9 mouse cellular contexts compared by ENCODE assay signal in the genomic region with DNA sequence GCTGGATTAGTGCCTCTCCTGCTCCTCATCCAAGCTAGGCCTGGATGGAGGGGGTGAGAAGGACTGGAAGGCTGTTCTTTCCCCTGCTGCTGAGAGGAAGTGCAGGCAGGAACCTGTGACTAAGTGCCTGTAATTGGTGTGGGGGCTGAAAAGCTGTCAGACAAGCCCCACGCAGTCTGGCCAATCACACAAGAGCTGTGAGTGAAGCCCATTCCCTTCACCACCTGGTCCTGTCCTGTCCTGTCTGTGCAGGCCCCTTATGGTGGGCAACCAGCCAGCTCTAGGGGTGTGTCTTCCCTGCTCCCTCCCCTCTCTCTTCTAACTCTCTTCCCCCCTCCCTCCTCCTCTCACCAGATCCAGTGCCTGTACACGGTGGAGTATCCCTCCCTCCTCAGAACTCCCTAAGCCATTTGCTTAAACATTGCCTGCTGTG. TPM values are rescaled to one million over a fixed set of nuclear protein-coding genes. Genes with fewer than 3 reads are reported as not detected.
DNase-seq lines count a peak whose midpoint lies in the region; ATAC-seq and TF ChIP-seq lines count a peak whose summit lies in the region.
"Had no signal": no experiment of that assay in that cellular context is flagged by ENCODE, and none has a peak within 500 bp of the region (broad histone marks: within the 10 kb centered on the region; RNA-seq: fewer than 3 reads in every experiment).

No protein-coding gene starts in this region.

- peak; percentile 47 for ATAC-seq in lung, postnatal 0 days
- peak; percentile 94 for ATAC-seq in embryonic facial prominence, embryonic 12.5 days (ENCODE audit: insufficient number of reproducible peaks, insufficient read depth, low FRiP score, low TSS enrichment)
- peak; percentile 87 for ATAC-seq in heart, embryonic 12.5 days (ENCODE audit: insufficient number of reproducible peaks, low FRiP score)
- ATAC-seq in midbrain, embryonic 13.5 days: peak; percentile 78
- no peak for ATAC-seq in activated CD4-positive, CD25-positive, alpha-beta regulatory T cell, adult 4 months

- H3K4me1 ChIP-seq in lung, postnatal 0 days (ENCODE audit: insufficient read depth, low read depth, low read length): 0 out of 2 replicates have a peak, but pooled peaks cover 2% of the 10 kb centered on the region
- H3K4me1 ChIP-seq in lung, adult 2 months (ENCODE audit: control insufficient read depth, insufficient read depth, low read length): peaks cover 5% of the 10 kb centered on the region
- peaks cover 23% of the 10 kb centered on the region for H3K4me1 ChIP-seq in embryonic facial prominence, embryonic 12.5 days
- peaks cover 14% of the 10 kb centered on the region for H3K4me1 ChIP-seq in heart, embryonic 12.5 days (replicated peaks)
- H3K4me1 ChIP-seq in midbrain, embryonic 13.5 days (replicated peaks): peaks cover 31% of the 10 kb centered on the region

- H3K27ac ChIP-seq in lung, postnatal 0 days (ENCODE audit: low read length): peak overlapping the region; percentile 35; the same call in 1 of the 2 replicates
- H3K27ac ChIP-seq in embryonic facial prominence, embryonic 12.5 days: peak overlapping the region; percentile 89
- peak overlapping the region; percentile 78 for H3K27ac ChIP-seq in heart, embryonic 12.5 days (ENCODE audit: poor library complexity, severe bottlenecking)
- peak overlapping the region; percentile 57; the same call in 1 of the 2 replicates for H3K27ac ChIP-seq in midbrain, embryonic 13.5 days
- H3K27ac ChIP-seq: macrophage had no signal

- H3K4me2 ChIP-seq in lung, postnatal 0 days (replicated peaks; ENCODE audit: low read depth, low read length): no peak overlapping the region
- H3K4me2 ChIP-seq in embryonic facial prominence, embryonic 12.5 days (replicated peaks): no peak overlapping the region
- no peak overlapping the region for H3K4me2 ChIP-seq in heart, embryonic 12.5 days
- H3K4me2 ChIP-seq in midbrain, embryonic 13.5 days (replicated peaks): no peak overlapping the region

- H3K4me3 ChIP-seq in lung, postnatal 0 days (ENCODE audit: low read depth, low read length): no peak overlapping the region
- H3K4me3 ChIP-seq in lung, adult 2 months (replicated peaks; ENCODE audit: extremely low read depth, low read depth, low read length): no peak overlapping the region
- H3K4me3 ChIP-seq in embryonic facial prominence, embryonic 12.5 days: no peak overlapping the region
- no peak overlapping the region for H3K4me3 ChIP-seq in heart, embryonic 12.5 days
- no peak overlapping the region for H3K4me3 ChIP-seq in midbrain, embryonic 13.5 days (replicated peaks)

- no peaks in the 10 kb centered on the region for H3K27me3 ChIP-seq in lung, postnatal 0 days (replicated peaks; ENCODE audit: insufficient read depth, low read length)
- H3K27me3 ChIP-seq in embryonic facial prominence, embryonic 12.5 days: no peaks in the 10 kb centered on the region
- H3K27me3 ChIP-seq in heart, embryonic 12.5 days (replicated peaks): 0 out of 2 replicates have a peak, but pooled peaks cover 3% of the 10 kb centered on the region
- no peaks in the 10 kb centered on the region for H3K27me3 ChIP-seq in midbrain, embryonic 13.5 days

- TF ChIP-seq EP300 in lung, postnatal 0 days (IDR thresholded peaks at IDR 0.05): no peak

- peak; percentile 81 for DNase-seq in lung, postnatal 0 days (ENCODE audit: low spot score)
- DNase-seq in lung, adult 2 months: no peak
- DNase-seq in layer of hippocampus, adult 18-20 months (ENCODE audit: low spot score in 2 of 2): peak; percentile 73 to 75
- no peak for DNase-seq in spleen, adult 12 weeks (ENCODE audit: low spot score)

- 0% methylated on average over 2 of the region's 2 CpGs for WGBS in lung, postnatal 0 days
- 29% methylated on average over 2 of the region's 2 CpGs for WGBS in lung, adult 2 months
- 2% methylated on average over 2 of the region's 2 CpGs for WGBS in embryonic facial prominence, embryonic 12.5 days
- WGBS in heart, embryonic 12.5 days: 6% methylated on average over 2 of the region's 2 CpGs
- 14% methylated on average over 2 of the region's 2 CpGs for WGBS in midbrain, embryonic 13.5 days

- H3K9ac ChIP-seq in lung, postnatal 0 days (replicated peaks; ENCODE audit: low read depth): no peak overlapping the region
- no peak overlapping the region for H3K9ac ChIP-seq in embryonic facial prominence, embryonic 12.5 days
- peak overlapping the region; percentile 33 for H3K9ac ChIP-seq in heart, embryonic 12.5 days
- no peak overlapping the region; the same call in 1 of the 2 replicates for H3K9ac ChIP-seq in midbrain, embryonic 13.5 days (replicated peaks)

- TF ChIP-seq POLR2A in lung, adult 2 months (IDR thresholded peaks at IDR 0.05; ENCODE audit: borderline replicate concordance, extremely low read depth, low read depth, low read length): no peak

- TF ChIP-seq CTCF in lung, postnatal 0 days (IDR thresholded peaks at IDR 0.05): no peak
- no peak for TF ChIP-seq CTCF in lung, adult 2 months (IDR thresholded peaks at IDR 0.05; ENCODE audit: insufficient read depth, low read length)

- H3K9me3 ChIP-seq in lung, postnatal 0 days (ENCODE audit: low read length): no peaks in the 10 kb centered on the region
- H3K9me3 ChIP-seq in embryonic facial prominence, embryonic 12.5 days: no peaks in the 10 kb centered on the region
- H3K9me3 ChIP-seq in heart, embryonic 12.5 days (replicated peaks): peaks cover 3% of the 10 kb centered on the region; the same call in 1 of the 2 replicates
- no peaks in the 10 kb centered on the region for H3K9me3 ChIP-seq in midbrain, embryonic 13.5 days

- no peaks in the 10 kb centered on the region for H3K36me3 ChIP-seq in lung, postnatal 0 days (ENCODE audit: insufficient read depth, low read length)
- no peaks in the 10 kb centered on the region for H3K36me3 ChIP-seq in embryonic facial prominence, embryonic 12.5 days
- no peaks in the 10 kb centered on the region for H3K36me3 ChIP-seq in heart, embryonic 12.5 days
- no peaks in the 10 kb centered on the region for H3K36me3 ChIP-seq in midbrain, embryonic 13.5 days

RNA-seq across cellular contexts. Expression of a gene that starts 20.5 kb away (rescaled TPM):
- polyA plus RNA-seq in lung, postnatal 0 days (2015; fragmentation: Nextera tagmentation; extraction: Ambion mirVana): 18.3 TPM in 2 replicates
- polyA plus RNA-seq in lung, adult 2 months (2012; rRNA removed): 35.3 and 45.2 TPM in 2 replicates
- 19.2 and 24.1 TPM in 2 replicates for polyA plus RNA-seq in embryonic facial prominence, embryonic 12.5 days (2016; fragmentation: Nextera tagmentation; extraction: Ambion mirVana)
- 5.4 and 5.8 TPM in 2 replicates for polyA plus RNA-seq in heart, embryonic 12.5 days (2016; fragmentation: Nextera tagmentation; extraction: Ambion mirVana)
- total RNA-seq in layer of hippocampus, adult 18-20 months (2021): 1 to 10 TPM; 2.2 to 3.2 TPM
- polyA plus RNA-seq in midbrain, embryonic 13.5 days (2015; fragmentation: Nextera tagmentation; extraction: Ambion mirVana): 0.77 and 1.0 TPM in 2 replicates
- polyA plus RNA-seq in activated CD4-positive, CD25-positive, alpha-beta regulatory T cell, adult 4 months (2017; shearing (Covaris generic)): not detected
- polyA plus RNA-seq: macrophage had no signal

RNA-seq across cellular contexts. Expression of a gene that starts 20.5 kb away (rescaled TPM):
- 0.94 and 1.3 TPM in 2 replicates for polyA plus RNA-seq in lung, postnatal 0 days (2015; fragmentation: Nextera tagmentation; extraction: Ambion mirVana)
- 1.3 and 1.7 TPM in 2 replicates for polyA plus RNA-seq in lung, adult 2 months (2012; rRNA removed)
- polyA plus RNA-seq in embryonic facial prominence, embryonic 12.5 days (2016; fragmentation: Nextera tagmentation; extraction: Ambion mirVana): 0.59 and 1.4 TPM in 2 replicates
- polyA plus RNA-seq in heart, embryonic 12.5 days (2016; fragmentation: Nextera tagmentation; extraction: Ambion mirVana): 0.18 and 0.24 TPM in 2 replicates
- 100 to 1,000 TPM; 273 to 284 TPM for total RNA-seq in layer of hippocampus, adult 18-20 months (2021)
- 1.6 and 1.9 TPM in 2 replicates for polyA plus RNA-seq in midbrain, embryonic 13.5 days (2015; fragmentation: Nextera tagmentation; extraction: Ambion mirVana)
- polyA plus RNA-seq in activated CD4-positive, CD25-positive, alpha-beta regulatory T cell, adult 4 months (2017; shearing (Covaris generic)): 1 to 10 TPM in 1 of 2 experiments, under 1 TPM in 1; 0.65 to 2.2 TPM
- polyA plus RNA-seq: macrophage had no signal

RNA-seq across cellular contexts. Expression of a gene that starts 35.5 kb away (rescaled TPM):
- polyA plus RNA-seq in lung, postnatal 0 days (2015; fragmentation: Nextera tagmentation; extraction: Ambion mirVana): 1,019 and 1,086 TPM in 2 replicates
- polyA plus RNA-seq in lung, adult 2 months (2012; rRNA removed): 1,500 and 2,209 TPM in 2 replicates
- 1,455 and 1,462 TPM in 2 replicates for polyA plus RNA-seq in embryonic facial prominence, embryonic 12.5 days (2016; fragmentation: Nextera tagmentation; extraction: Ambion mirVana)
- polyA plus RNA-seq in heart, embryonic 12.5 days (2016; fragmentation: Nextera tagmentation; extraction: Ambion mirVana): 1,041 and 1,045 TPM in 2 replicates
- total RNA-seq in layer of hippocampus, adult 18-20 months (2021): 100 to 1,000 TPM; 467 to 496 TPM
- 776 and 798 TPM in 2 replicates for polyA plus RNA-seq in midbrain, embryonic 13.5 days (2015; fragmentation: Nextera tagmentation; extraction: Ambion mirVana)
- 1,000 to 10,000 TPM; 2,503 to 2,608 TPM for polyA plus RNA-seq in activated CD4-positive, CD25-positive, alpha-beta regulatory T cell, adult 4 months (2017; shearing (Covaris generic))

RNA-seq across cellular contexts. Expression of a gene that starts 48.4 kb away (rescaled TPM):
- polyA plus RNA-seq in lung, postnatal 0 days (2015; fragmentation: Nextera tagmentation; extraction: Ambion mirVana): 98.1 and 104 TPM in 2 replicates
- polyA plus RNA-seq in lung, adult 2 months (2012; rRNA removed): 210 and 267 TPM in 2 replicates
- polyA plus RNA-seq in embryonic facial prominence, embryonic 12.5 days (2016; fragmentation: Nextera tagmentation; extraction: Ambion mirVana): 1.6 and 2.3 TPM in 2 replicates
- polyA plus RNA-seq in heart, embryonic 12.5 days (2016; fragmentation: Nextera tagmentation; extraction: Ambion mirVana): 2.5 and 2.8 TPM in 2 replicates
- under 1 TPM; 0.22 to 0.89 TPM for total RNA-seq in layer of hippocampus, adult 18-20 months (2021)
- polyA plus RNA-seq in midbrain, embryonic 13.5 days (2015; fragmentation: Nextera tagmentation; extraction: Ambion mirVana): not detected in 2 replicates
- polyA plus RNA-seq in activated CD4-positive, CD25-positive, alpha-beta regulatory T cell, adult 4 months (2017; shearing (Covaris generic)): not detected
- polyA plus RNA-seq: macrophage had no signal

Comparison
In these comparisons a context has a peak if more than half of its experiments do, and no peak if none do; other contexts are left out.
1. DNase-seq: peak in lung, postnatal 0 days (single experiment) and layer of hippocampus, adult 18-20 months (2 of 2); none in lung, adult 2 months (single experiment) and spleen, adult 12 weeks (single experiment).
2. H3K27ac ChIP-seq: peak in every context shown above with its lines; median percentile 89 in embryonic facial prominence, embryonic 12.5 days; 78 in heart, embryonic 12.5 days; 57 in midbrain, embryonic 13.5 days; 35 in lung, postnatal 0 days.